Mouse (Mus musculus) v-Abl transformed pro-B cells (cell line): ENCODE data around the gene Zhx3.

Experiments
- in situ Hi-C, 2 experiments: fragments of 400-800 bp; cut with MboI; formaldehyde crosslinking; loops; one replicate each; pipeline ENCODE4 v1.15.1; 2025; ENCODE audit not compliant: unreplicated experiment in 2 of 2

Zhx3 gene

DNA sequence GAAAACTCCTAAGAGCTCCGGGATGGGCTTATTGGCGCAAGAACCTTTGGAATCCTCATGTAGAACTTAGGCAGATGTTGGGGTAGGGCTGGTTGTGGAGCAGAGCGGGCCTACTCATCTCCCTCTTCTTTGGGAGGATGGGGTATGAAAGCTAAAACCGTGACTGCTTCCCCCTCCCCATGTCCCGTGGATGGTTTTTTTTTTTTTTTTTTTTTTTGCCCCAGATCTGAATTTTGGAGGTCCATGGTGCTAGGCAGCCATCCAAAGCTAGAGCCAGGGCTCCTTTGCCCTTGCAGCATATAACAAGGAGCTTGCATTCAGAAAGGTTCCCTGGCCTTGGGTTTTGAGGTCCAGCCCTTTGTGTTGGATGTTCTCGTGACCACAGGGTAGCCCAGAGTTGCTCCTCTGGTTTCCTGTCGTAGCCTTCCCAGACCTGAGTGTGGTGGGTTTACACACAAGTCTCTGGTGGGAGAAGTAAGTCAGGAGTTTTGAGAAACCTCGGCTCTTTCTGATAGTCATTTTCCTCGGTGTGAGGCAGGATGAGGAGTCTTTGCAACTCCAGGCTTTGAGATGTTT is 140.3 kb downstream of the Zhx3 start:
- in situ Hi-C loops = no loop called here

- in situ Hi-C loops = no loop called here
These were observed 140.9 kb downstream of the Zhx3 start for GRCm38 (mm10) chr2:160731839-160732261.

DNA sequence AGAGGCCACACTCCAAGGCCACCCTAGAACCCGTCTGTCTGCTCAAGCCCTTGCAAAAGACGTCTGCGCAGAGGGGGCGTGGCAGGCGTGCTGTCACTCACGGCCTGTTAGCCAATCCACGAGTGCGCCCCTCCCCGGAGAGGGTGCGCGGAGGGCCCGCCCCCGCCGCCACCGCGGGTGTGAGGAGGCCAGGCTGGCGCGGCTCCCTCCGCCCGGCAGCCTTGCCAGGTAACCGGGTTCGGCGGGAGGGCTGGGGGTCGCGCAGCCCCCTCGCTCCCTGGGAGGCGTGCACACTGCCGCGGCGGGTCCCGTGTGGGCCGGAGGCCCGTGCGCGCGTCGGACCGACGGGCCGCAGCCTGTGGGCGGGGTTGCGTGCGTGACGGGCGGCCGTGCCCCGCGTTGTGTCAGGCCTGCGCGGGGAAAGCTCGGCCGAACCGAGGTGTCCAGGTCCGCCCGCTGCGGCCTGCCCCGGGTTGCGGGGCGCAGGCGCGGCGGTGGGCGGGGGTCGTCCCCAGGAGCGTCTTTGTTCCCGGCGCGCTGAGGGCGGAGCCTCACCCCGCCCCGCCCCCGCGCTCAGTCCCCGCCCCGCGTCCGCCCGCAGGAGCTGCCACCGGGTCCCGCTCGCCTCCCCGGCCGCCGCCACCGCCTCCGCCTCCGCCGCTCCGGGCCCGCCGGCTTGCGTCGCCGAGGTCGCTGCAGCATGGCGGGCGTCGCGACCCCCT is 141.5 kb downstream of the Zhx3 start, which contains the start of gene Plcg1:
TSS of gene Plcg1 (plus strand) at position 184 of the 722 bp plus-strand sequence.
- in situ Hi-C loops = no loop called here

GRCm38 (mm10) chr2:160730797-160731116 is 142.0 kb downstream of the Zhx3 start:
- in situ Hi-C loops = no loop called here

GRCm38 (mm10) chr2:160729851-160730796 is 142.7 kb downstream of the Zhx3 start:
- in situ Hi-C loops = loop anchor here in 1 of 2 experiments (10.0 kb wide), 1 partner anchor 65 kb away; no protein-coding TSS in a partner anchor

DNA sequence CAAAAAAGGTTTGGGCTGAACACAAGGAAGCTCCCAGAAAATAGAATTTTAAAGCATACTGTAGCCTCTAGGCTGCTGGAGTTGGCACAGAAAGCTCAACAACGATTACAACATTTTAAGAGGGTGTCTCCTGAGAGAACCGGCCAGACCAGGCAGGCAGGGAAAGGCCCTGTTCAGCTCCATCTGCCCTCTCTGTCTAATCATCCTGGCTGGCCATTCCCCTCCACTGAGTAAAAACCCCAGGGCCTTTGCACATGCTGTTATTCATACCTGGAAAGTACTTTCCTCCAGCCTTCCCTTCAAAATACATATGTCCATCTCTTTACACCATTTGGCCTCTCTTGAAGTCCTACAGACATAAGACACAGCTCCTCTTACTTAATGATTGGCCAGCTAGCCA is 143.4 kb downstream of the Zhx3 start:
- in situ Hi-C loops = loop anchor here in 1 of 2 experiments (10.0 kb wide), 1 partner anchor 65 kb away; no protein-coding TSS in a partner anchor

- in situ Hi-C loops = loop anchor here in 1 of 2 experiments (10.0 kb wide), 1 partner anchor 66 kb away; no protein-coding TSS in a partner anchor
These were observed 143.8 kb downstream of the Zhx3 start for GRCm38 (mm10) chr2:160728972-160729371.

DNA sequence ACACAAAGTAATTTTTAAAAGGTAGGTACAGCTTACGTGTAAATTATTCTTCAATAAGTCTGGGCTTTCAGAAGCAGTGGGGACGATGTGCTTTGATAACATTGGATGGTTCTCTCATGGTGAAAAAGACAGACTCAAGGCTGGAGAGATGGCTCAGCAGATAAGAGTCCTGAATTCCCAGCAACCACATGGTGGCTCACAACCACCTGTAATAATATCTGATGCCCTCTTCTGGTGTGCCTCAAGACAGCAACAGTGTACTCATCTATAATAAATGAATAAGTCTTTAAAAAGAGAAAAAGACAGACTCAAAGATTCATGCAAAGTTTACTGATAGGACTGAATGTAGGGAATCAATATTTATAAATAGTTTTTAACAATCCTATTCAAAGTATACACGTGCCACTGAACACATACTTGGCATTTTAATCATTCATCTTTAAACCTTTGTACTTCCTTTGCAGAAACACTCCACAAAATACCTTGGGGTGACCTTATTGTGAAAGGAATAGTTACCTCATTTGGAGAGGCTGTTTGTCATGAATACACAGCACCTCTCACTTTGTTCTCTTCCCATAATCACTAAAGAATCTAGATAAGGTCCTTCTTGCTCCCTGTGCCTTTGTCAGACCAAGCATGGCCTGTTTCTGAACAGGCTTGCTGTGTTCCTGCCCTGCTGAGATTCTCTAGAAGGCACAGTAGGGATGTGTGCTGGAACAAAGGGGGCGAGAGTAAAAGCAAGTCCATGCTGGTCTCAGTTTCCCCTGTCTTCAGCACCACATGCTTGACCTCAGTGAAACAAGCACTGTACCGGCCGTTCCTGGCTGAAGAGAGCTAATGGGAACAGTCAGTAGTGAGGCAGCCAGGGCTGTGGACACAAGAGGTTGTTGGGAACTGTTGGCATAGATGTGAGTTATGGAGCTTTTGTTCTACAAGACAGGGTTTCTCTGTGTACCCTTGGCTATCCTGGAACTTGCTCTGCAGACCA is 146.6 kb downstream of the Zhx3 start:
- in situ Hi-C loops = loop anchor here in 1 of 2 experiments (10.0 kb wide), 1 partner anchor 69 kb away; no protein-coding TSS in a partner anchor

DNA sequence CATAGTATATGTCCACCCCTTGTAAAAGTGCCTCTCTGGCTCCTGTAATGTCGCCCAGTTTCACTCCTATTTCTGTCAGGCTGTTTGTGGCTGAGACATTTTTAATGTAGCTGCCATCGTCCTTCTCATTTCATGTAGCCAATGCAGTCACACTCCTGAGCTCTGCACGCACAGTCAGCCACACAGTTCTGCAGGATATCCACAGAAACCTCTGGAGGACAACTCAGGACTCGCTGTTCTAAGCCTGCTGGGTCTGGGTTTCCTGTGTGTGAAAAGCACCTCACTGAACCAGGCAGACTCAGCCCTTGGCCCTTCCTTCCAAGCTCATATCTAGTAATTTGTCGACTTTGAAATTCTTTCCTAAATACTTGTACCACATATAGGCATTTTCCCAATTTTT is 148.3 kb downstream of the Zhx3 start:
- in situ Hi-C loops = loop anchor here (10.0 to 25.0 kb wide), 2 partner anchors 70 to 1862 kb away; no protein-coding TSS in a partner anchor

- in situ Hi-C loops = loop anchor here (10.0 to 25.0 kb wide), 2 partner anchors 71 to 1861 kb away; no protein-coding TSS in a partner anchor
These were observed 149.0 kb downstream of the Zhx3 start for GRCm38 (mm10) chr2:160723613-160724375.

- in situ Hi-C loops = loop anchor here (10.0 to 25.0 kb wide), 2 partner anchors 72 to 1860 kb away; no protein-coding TSS in a partner anchor
These were observed 150.1 kb downstream of the Zhx3 start for GRCm38 (mm10) chr2:160722714-160723113.

DNA sequence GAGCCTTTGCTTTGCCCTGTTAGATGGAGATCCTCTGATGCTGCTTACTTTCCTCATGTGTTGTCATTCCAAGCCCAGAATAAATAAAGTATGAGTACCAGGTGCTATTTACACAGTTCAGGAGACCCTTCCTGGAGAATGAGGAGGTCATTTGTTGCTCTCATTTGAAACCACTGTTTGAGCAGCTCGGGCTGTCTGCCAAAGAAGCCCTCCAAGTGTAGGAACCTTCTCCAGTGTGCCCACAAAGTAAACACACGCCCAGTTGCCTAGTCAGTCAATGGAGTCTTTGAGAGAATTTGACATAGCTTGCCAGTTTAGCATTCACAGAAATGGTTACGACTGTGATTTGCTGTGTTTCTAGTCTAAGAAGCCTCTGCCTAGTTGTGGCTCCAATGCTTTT is 154.0 kb downstream of the Zhx3 start:
- in situ Hi-C loops = loop anchor here (5.0 to 25.0 kb wide), 5 partner anchors 73 to 1857 kb away; partner anchors contain the start of gene Lpin3 (in 1 of the 2)

GRCm38 (mm10) chr2:160717269-160717668 is 155.5 kb downstream of the Zhx3 start:
- in situ Hi-C loops = loop anchor here (5.0 to 25.0 kb wide), 5 partner anchors 75 to 1855 kb away; partner anchors contain the start of gene Lpin3 (in 1 of the 2)

DNA sequence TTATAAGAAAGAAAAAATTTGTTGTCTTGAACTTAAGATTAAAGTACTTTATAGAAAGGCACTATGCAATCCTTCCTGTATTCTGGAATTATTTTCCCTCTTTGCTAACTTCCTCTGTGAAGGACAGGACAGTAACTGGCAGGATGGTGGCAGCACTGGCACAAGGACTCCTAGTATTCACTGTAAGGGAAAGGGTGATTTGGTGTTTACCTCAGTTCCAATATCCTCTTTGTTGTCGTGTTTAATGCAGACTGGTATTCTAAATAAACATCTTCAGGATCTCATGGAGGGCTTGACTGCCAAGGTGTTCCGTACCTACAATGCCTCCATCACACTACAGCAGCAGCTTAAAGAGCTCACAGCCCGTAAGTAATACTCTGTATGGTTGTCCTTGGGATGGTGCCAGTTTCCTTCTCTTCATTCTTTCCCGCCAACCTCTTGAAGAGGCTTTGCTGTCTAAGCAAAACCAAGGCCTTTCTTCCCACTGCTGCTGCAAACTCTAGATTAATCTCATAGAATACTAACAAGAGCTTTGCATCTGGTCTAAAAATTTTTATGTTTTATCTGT is 157.3 kb downstream of the Zhx3 start:
- in situ Hi-C loops = loop anchor here (5.0 to 25.0 kb wide), 5 partner anchors 77 to 1853 kb away; partner anchors contain the start of gene Lpin3 (in 1 of the 2)

DNA sequence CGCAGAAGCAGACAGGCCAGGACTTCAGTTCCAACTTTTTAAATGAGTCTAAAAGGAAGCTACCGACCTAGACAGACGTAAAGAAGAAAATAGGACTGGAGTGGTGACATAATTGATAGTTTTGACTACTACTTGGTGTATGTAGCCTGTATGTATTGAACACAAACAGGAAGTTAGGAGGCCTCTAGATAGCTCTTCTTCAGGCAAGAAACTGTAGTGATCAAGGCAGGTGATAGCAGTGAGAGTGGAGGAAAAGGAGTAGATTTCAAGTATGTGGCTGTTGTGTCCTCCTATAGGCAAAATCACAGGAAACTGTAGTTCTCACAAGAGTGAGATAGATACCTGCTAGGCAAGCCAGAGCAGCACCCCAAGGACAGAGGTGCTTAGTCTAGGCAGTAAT is 165.1 kb downstream of the Zhx3 start:
- in situ Hi-C loops = loop anchor here in 1 of 2 experiments (25.0 kb wide), 1 partner anchor 1845 kb away; no protein-coding TSS in a partner anchor

DNA sequence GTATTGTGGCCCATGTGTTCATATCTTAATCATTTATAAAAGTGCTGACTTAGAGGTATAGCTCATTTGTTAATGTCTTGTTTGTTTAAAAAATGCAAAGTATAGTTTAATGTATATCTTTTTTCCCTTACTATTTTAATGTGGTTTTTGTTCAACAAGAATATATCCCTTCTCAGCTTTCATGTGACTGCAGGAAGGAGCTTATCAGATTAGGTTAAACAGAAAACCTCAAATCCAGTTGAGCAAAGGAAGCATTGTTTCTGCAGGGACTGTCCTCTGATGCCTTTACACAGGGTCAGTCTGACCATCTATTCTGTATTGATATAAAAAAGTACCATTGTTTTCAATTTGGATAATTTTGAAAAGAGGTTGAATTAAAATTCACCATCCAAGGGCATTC is 170.0 kb downstream of the Zhx3 start:
- in situ Hi-C loops = loop anchor here in 1 of 2 experiments (25.0 kb wide), 1 partner anchor 1841 kb away; no protein-coding TSS in a partner anchor

DNA sequence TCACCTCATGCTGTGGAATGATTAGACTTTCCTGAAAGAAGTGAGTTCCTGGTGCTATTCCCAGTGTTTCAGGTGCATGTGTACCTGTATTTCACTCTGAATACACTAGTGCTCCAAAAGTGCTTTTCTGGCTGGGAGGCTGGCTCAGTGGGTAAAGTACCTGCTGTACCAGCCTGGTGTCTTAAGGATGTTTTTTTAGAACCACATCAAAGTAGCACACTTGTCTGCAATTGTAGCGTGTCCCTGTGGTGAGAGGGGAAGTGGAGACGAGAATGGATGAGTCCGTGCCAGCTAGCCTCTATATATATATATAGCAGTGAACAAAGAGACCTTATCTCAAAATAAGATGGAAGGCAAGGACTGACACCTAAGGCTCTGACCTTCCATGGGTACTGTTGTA is 171.2 kb downstream of the Zhx3 start:
- in situ Hi-C loops = loop anchor here in 1 of 2 experiments (25.0 kb wide), 1 partner anchor 1839 kb away; no protein-coding TSS in a partner anchor

DNA sequence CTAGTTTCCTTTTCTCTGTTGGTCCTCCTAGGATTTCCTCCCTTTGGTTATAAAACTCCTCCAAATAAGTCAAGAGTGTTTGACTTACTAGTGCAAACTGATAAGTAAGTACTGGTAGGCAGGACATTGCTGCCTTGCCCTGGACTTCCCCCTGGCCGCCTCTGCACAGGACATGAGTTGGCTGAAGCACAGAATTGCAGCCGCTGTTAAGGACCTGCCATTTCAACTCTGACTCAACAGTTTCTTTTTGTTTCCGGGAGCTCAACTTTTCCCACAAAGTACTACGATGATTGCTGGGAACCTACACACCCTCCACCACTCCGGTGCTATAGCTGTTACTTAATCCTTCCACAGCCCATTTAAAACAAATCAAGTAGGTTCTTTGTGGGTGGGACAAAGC is 172.5 kb downstream of the Zhx3 start:
- in situ Hi-C loops = loop anchor here in 1 of 2 experiments (25.0 kb wide), 1 partner anchor 1838 kb away; no protein-coding TSS in a partner anchor
